Mouse (Mus musculus) liver, embryonic 14.5 days (tissue): Measurements from ENCODE around the gene Gm12248. TPM values are rescaled to one million over a fixed set of nuclear protein-coding genes. Genes with fewer than 3 reads are reported as not detected.

Source experiments
- ATAC-seq: fragments of 200-750 bp; cut with Nextera tagmentation; 2 replicates; pipeline ENCODE4 v1.8.0; 2017; ENCODE audit warnings: moderate number of reproducible peaks, mild to moderate bottlenecking, moderate library complexity; ENCODE audit not compliant: insufficient read depth
- DNase-seq, 3 experiments: peaks; one replicate each; pipeline ENCODE4 v3.0.0-alpha.2; 2012 to 2013; ENCODE audit warnings: low read depth in 3 of 3, low spot score in 3 of 3
- H3K27ac ChIP-seq: fragments of 300-500 bp; sonication (generic); 2 replicates; pipeline ENCODE4 v1.5.1; 2014; ENCODE audit warnings: moderate library complexity, mild to moderate bottlenecking, control low read depth, inconsistent platforms
- H3K27me3 ChIP-seq: fragments of 300-500 bp; sonication (generic); 2 replicates; pipeline ENCODE4 v1.6.1; 2014; ENCODE audit warnings: mild to moderate bottlenecking, low read length, moderate library complexity; ENCODE audit not compliant: control insufficient read depth, insufficient read depth
- H3K36me3 ChIP-seq: fragments of 300-500 bp; sonication (generic); replicated peaks from 2 replicates; pipeline ENCODE4 v1.6.1; 2014; ENCODE audit warnings: low read depth; ENCODE audit not compliant: control insufficient read depth, insufficient read depth
- H3K4me1 ChIP-seq, 2 experiments: fragments of 200-500 bp in 1 of 2; fragments of 300-500 bp in 1 of 2; sonication (generic) in 1 of 2; replicated peaks; 2 replicates each; pipeline ENCODE4 v1.6.1; 2012 to 2014; ENCODE audit warnings: antibody characterized with exemption in 1 of 2, inconsistent platforms in 1 of 2, low read length in 1 of 2; ENCODE audit not compliant: control insufficient read depth in 2 of 2, insufficient read depth in 2 of 2
- H3K4me2 ChIP-seq: fragments of 300-500 bp; sonication (generic); 2 replicates; pipeline ENCODE4 v1.6.1; 2014; ENCODE audit warnings: low read depth, mild to moderate bottlenecking, control low read depth, moderate library complexity
- H3K4me3 ChIP-seq, 2 experiments: fragments of 200-500 bp in 1 of 2; fragments of 300-500 bp in 1 of 2; sonication (generic) in 1 of 2; 2 replicates each; pipeline ENCODE4 v1.5.1; 2012 to 2014; ENCODE audit warnings: low read depth in 2 of 2, low read length in 2 of 2, mild to moderate bottlenecking in 2 of 2, control low read depth in 1 of 2, inconsistent platforms in 1 of 2, moderate library complexity in 1 of 2; ENCODE audit not compliant: insufficient read depth in 1 of 2
- H3K9ac ChIP-seq: fragments of 300-500 bp; sonication (generic); replicated peaks from 2 replicates; pipeline ENCODE4 v1.6.1; 2014; ENCODE audit warnings: mild to moderate bottlenecking, control low read depth, moderate library complexity
- H3K9me3 ChIP-seq: fragments of 300-500 bp; sonication (generic); 2 replicates; pipeline ENCODE4 v1.6.1; 2016; ENCODE audit warnings: low read length, mixed read lengths; ENCODE audit not compliant: control insufficient read depth
- CTCF ChIP-seq: IDR thresholded peaks from 2 replicates; pipeline ENCODE4 v1.5.1; 2016; ENCODE audit warnings: antibody characterized with exemption, low read depth, control low read depth
- EP300 ChIP-seq: IDR thresholded peaks from 2 replicates; pipeline ENCODE4 v1.6.1; 2016; ENCODE audit warnings: antibody characterized with exemption, low read depth
- WGBS: fragments of 180-500 bp; shearing (Covaris S2); extraction: QIAGEN DNeasy Blood & Tissue Kit; methylation state at CpG from one replicate; pipeline ENCODE4 v1.1.7; 2014; ENCODE audit not compliant: insufficient replicate concordance; 5-methylcytosine and 5-hydroxymethylcytosine counted together
- polyA plus RNA-seq, 2 experiments: library from polyadenylated mRNA; depleted of rRNA in 1 of 2; stranded (reverse) in 1 of 2; unstranded in 1 of 2; fragments of >200 nt; fragmentation: Nextera tagmentation in 1 of 2; extraction: Ambion mirVana in 1 of 2; gene quantifications; 2 replicates each; pipeline versions ENCODE4 v1.2.1 to v1.2.3; 2012 to 2014

Gm12248 gene
- polyA plus RNA-seq, 2 experiments, result not detected

DNA sequence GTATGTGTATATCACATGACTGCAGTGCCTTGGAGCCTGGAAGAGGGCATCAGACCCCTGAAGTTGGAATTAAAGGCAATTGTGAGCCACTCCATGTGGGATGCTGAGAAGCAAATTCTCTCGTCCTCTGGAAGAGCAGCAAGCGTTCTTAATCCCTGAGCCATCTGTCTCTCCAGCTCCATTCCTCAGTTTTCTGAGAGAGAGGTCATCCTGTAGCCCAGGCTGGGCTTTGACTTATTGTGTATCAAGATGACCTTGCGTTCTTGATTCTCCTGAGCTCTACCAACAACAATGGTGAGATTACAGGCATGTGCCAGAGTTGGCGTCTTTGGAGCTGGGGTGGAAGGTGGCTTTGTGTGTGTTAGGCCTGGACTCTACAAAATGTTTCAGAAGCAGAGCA lies 1.8 kb upstream of the Gm12248 start:
- Histone ChIP-seq H3K27ac (no peak overlapping the region), H3K4me1 (peaks cover 0 to 8% of the 10 kb centered on the region in 2 experiments; a peak in 1 of 4 replicates), H3K4me2 (no peak overlapping the region), H3K9ac (no peak overlapping the region), H3K9me3 (no peaks in the 10 kb centered on the region), H3K36me3 (no peaks in the 10 kb centered on the region), H3K4me3 (no peak overlapping the region), H3K27me3 (peaks cover 17% of the 10 kb centered on the region)
- TF ChIP-seq EP300 (no peak), CTCF (no peak)
- 64% methylated on average over 4 of the region's 4 CpGs for WGBS
- ATAC-seq (no peak), DNase-seq (no peak)

DNA sequence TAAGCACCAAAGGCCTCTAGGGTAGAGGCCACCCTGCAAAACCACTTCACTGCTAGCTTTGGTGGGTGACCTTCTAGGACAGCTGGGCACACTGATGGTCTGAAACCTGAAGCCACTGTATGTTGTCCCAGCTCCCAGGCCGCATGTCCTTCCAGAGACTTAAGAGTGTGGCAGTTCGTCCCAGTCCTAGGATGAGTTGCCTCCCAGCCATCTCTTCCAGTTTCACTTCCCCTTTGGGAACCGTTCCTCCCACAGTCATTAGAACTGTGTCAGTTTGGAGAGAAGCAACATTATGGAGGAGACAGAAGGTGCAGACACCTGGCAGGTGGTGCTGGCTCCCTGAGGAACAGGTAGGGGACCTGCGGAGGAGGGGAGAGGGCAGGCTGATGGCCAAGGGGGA lies 393 bp downstream of the Gm12248 start:
- Histone ChIP-seq H3K36me3 (no peaks in the 10 kb centered on the region), H3K4me3 (peak overlapping the region in 1 of 2 experiments; percentile 6; a peak in 1 of 4 replicates), H3K9me3 (no peaks in the 10 kb centered on the region), H3K27me3 (peaks cover 11% of the 10 kb centered on the region), H3K4me2 (peak overlapping the region; percentile 45), H3K27ac (no peak overlapping the region), H3K4me1 (peaks cover 0 to 8% of the 10 kb centered on the region in 2 experiments; a peak in 1 of 4 replicates), H3K9ac (no peak overlapping the region)
- TF ChIP-seq EP300 (no peak), CTCF (no peak)
- no peak for ATAC-seq
- no peak for DNase-seq
- 34% methylated on average over 4 of the region's 4 CpGs for WGBS

DNA sequence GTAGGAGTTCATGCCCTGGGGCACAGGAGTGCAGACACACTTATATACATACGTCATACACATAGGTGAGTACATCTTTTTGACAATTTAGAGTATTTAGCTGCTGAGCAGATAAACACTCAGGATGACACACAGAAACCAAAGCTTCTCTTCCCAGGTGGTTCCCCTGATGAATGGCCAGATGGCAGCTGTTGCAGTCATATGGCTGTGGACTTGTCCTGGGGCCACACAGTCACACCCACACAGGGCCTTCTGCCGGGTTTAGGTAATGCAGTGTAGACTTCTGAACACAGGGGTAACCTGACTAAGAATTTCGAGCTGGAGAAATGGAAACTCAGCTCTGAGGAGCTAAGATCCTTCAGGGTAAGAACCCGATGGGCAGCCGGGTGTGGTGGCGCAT lies 11.2 kb downstream of the Gm12248 start:
- no peak for DNase-seq
- TF ChIP-seq EP300 (no peak), CTCF (no peak)
- 65% methylated on average over 6 of the region's 6 CpGs for WGBS

DNA sequence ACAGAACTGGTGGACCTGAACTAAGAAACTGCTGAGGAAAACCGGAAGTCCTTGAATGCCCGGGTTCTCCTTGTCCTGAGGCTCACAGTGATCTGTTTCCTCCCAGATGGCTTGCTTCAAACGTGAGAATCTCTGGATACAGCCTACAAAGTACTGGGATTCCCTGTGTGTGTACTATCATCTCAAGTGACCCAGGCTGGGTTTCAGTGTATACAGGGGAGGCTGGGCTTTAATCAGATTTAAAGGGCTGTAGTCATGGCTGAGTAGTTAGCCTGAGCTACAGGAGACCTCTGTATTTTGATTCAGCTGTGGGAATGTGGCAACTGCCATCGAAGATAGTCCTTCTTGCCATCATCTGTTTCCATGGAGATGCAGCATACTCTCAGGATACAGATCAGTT lies 15.7 kb downstream of the Gm12248 start:
- H3K4me2 ChIP-seq, result no peak overlapping the region
- H3K9ac ChIP-seq, result no peak overlapping the region
- H3K9me3 ChIP-seq, result no peaks in the 10 kb centered on the region
- WGBS, result 47% methylated on average over 4 of the region's 4 CpGs
- no peaks in the 10 kb centered on the region for H3K27me3 ChIP-seq
- no peak overlapping the region for H3K27ac ChIP-seq
- no peak overlapping the region for H3K4me3 ChIP-seq
- DNase-seq (no peak), ATAC-seq (no peak)
- no peaks in the 10 kb centered on the region for H3K4me1 ChIP-seq
- H3K36me3 ChIP-seq, result no peaks in the 10 kb centered on the region
- TF ChIP-seq EP300, result no peak
- TF ChIP-seq CTCF, result no peak

More for the DNA sequence above, 11.2 kb downstream of the Gm12248 start:
- Histone ChIP-seq H3K4me1 (no peaks in the 10 kb centered on the region), H3K27ac (no peak overlapping the region), H3K9ac (no peak overlapping the region), H3K4me2 (no peak overlapping the region), H3K36me3 (no peaks in the 10 kb centered on the region), H3K4me3 (no peak overlapping the region), H3K27me3 (no peaks in the 10 kb centered on the region), H3K9me3 (no peaks in the 10 kb centered on the region)
- no peak for ATAC-seq

DNA sequence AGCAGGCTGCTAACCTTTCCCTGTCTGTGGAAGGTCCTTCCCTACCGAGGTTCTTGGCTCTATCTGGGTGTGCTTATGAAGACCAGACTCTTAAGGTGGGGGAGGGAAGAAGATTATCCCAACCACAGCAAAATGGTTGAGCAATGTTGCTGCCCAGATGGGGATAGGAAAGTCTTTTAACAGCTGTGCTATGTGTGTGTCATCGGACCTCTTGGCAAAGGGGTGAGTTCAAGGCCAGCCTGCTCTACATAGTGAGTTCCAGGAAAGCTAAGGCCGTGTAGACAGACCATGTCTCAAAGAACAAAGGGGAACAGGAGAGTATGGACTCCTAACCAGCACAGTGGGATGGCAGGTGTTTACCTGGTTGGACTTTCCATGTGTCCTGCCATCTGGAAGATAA lies 20.0 kb downstream of the Gm12248 start:
- Histone ChIP-seq H3K9ac (no peak overlapping the region), H3K4me3 (no peak overlapping the region), H3K4me2 (no peak overlapping the region), H3K27ac (no peak overlapping the region), H3K4me1 (no peaks in the 10 kb centered on the region), H3K9me3 (no peaks in the 10 kb centered on the region), H3K36me3 (no peaks in the 10 kb centered on the region), H3K27me3 (no peaks in the 10 kb centered on the region)
- no peak for DNase-seq
- ATAC-seq, result no peak
- no peak for TF ChIP-seq CTCF
- no peak for TF ChIP-seq EP300
- 43% methylated on average over 3 of the region's 3 CpGs for WGBS
